Mouse (Mus musculus): ENCODE results near the gene Stxbp4.

- TF ChIP-seq CTCF (IDR thresholded peaks at IDR 0.05; ENCODE audit: low read depth, low read length) (no peak), POLR2A (IDR thresholded peaks at IDR 0.05; ENCODE audit: borderline replicate concordance, low read depth, low read length) (no peak)
Measured at GRCm38 (mm10) chr11:90616431-90616830, 21.5 kb downstream of the Stxbp4 start.
